Mouse (Mus musculus) heart, embryonic 10.5 days (tissue): ENCODE results near the gene Zfp935. TPM values are rescaled to one million over a fixed set of nuclear protein-coding genes. Genes with fewer than 3 reads are reported as not detected.
"Not testable (repeated sequence)": the region's sequence is repeated elsewhere in the genome, so short reads cannot be mapped to it uniquely, and the experiment has no call there.

ENCODE experiments used
- DNase-seq: peaks from one replicate; pipeline ENCODE4 v3.0.0-alpha.2; 2017; ENCODE audit warnings: low spot score
- H3K27ac ChIP-seq: fragments of 300-500 bp; sonication (generic); 2 replicates; pipeline ENCODE4 v1.5.1; 2016; ENCODE audit warnings: mild to moderate bottlenecking
- H3K27me3 ChIP-seq: fragments of 300-500 bp; sonication (generic); 2 replicates; pipeline ENCODE4 v1.6.1; 2016; ENCODE audit warnings: mild to moderate bottlenecking; ENCODE audit not compliant: poor library complexity, insufficient read depth, severe bottlenecking
- H3K36me3 ChIP-seq: fragments of 300-500 bp; sonication (generic); 2 replicates; pipeline ENCODE4 v1.6.1; 2016; ENCODE audit warnings: mild to moderate bottlenecking, moderate library complexity
- H3K4me1 ChIP-seq: fragments of 300-500 bp; sonication (generic); 2 replicates; pipeline ENCODE4 v1.6.1; 2016; ENCODE audit warnings: mild to moderate bottlenecking
- H3K4me3 ChIP-seq: fragments of 300-500 bp; sonication (generic); 2 replicates; pipeline ENCODE4 v1.5.1; 2016; ENCODE audit warnings: mild to moderate bottlenecking, moderate library complexity
- H3K9me3 ChIP-seq: fragments of 300-500 bp; sonication (generic); 2 replicates; pipeline ENCODE4 v1.6.1; 2016; ENCODE audit warnings: mild to moderate bottlenecking, moderate library complexity
- WGBS: fragments of 180-500 bp; shearing (Covaris S2); methylation state at CpG from one replicate; pipeline ENCODE4 v1.1.7; 2016; 5-methylcytosine and 5-hydroxymethylcytosine counted together
- microRNA-seq: library from miRNA; unstranded; fragments of <30 nt; microRNA quantifications from one replicate; pipeline ENCODE4, GENCODE M21; 2017
- polyA plus RNA-seq: library from polyadenylated mRNA; unstranded; fragments of >200 nt; fragmentation: Nextera tagmentation; extraction: Ambion mirVana; gene quantifications from 2 replicates; pipeline ENCODE4 v1.2.1, GENCODE M21; 2016

Gene Zfp935
- not detected in 2 replicates for polyA plus RNA-seq

GRCm38 (mm10) chr13:62558189-62559110 lies at the start of gene Zfp935:
Gene Zfp935 (minus strand): TSS chr13:62558511.
- Histone ChIP-seq H3K36me3 (peaks cover 19% of the 10 kb centered on the region), H3K4me3 (peak within 1 kb of the TSS; percentile 58), H3K27ac (peak within 1 kb of the TSS; percentile 75)
- WGBS, result 3% methylated on average over 27 of the region's 27 CpGs
- DNase-seq, result peak; percentile 75
- H3K27me3 ChIP-seq, H3K9me3 ChIP-seq, H3K4me1 ChIP-seq: not testable (repeated sequence)

DNA sequence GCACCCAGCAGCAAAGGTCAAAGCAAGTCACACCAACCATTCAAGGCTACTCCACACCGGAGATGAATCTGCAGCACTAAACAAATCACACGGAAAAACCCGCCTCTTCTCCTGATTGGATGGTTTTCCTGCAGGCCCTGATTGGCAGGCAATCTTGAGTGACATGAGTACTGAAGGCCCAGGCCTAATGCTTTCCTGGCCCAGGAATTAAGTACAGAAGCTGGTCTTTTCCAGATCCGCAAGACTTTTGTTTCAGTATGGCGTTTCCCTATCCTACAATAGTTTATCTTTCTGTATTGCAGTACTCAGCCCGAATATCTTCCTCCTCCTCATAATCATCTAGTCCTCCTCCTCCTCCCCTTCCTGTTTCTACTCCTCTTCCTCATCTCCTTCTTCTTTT lies 12.8 kb upstream of the Zfp935 start, which contains the start of gene Zfp934:
Gene Zfp934 (minus strand): TSS at position 101 of the 400 bp plus-strand sequence.
- 67% methylated on average over 6 of the region's 6 CpGs for WGBS
- not testable (repeated sequence) for H3K4me3 ChIP-seq, DNase-seq, H3K27ac ChIP-seq, H3K27me3 ChIP-seq, H3K36me3 ChIP-seq, H3K9me3 ChIP-seq, H3K4me1 ChIP-seq

DNA sequence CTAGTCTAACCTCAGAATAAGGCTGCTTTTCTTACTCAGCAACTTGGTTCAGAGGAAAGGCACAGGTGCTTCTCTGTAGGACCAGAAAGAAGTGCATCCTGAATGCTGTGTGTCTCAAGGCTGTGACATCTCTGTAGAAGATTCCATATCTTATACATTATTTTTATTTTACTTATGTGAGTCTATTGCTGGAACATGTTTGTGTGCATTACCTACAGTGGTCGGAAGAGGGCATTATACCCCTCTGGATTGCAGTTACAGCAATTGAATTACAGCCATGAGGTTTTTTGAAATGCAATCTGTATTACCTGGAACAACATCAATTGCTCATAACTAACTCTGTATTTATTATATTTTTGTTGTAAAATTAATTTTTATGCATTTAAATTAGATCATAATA lies 3.4 kb upstream of the Zfp935 start:
- H3K36me3 ChIP-seq, H3K4me1 ChIP-seq: not testable (repeated sequence)
- 45% methylated on average over 1 of the region's 1 CpGs for whole genome bisulfite sequencing

DNA sequence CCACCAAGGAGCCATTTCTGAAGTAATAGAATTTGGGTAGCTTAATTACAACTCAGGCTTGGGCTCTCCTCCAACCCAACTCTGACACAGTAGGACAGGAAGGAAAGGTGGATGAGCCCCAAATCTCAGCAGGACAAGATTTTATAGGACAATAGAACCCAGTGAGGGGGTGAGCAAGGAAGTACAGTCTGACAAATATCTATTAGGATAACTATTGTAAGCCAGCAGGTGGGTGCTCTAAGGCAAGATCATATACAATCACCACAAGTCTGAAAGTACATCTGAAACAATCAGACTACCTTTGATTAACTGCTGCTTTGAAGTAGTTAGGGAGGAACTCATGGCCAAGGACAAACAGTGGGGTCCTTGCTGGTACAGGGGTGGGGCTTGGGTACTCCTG lies 28.2 kb downstream of the Zfp935 start:
- not testable (repeated sequence) for DNase-seq, H3K36me3 ChIP-seq, H3K27ac ChIP-seq, H3K9me3 ChIP-seq, H3K4me3 ChIP-seq, H3K4me1 ChIP-seq, H3K27me3 ChIP-seq

More for the DNA sequence above, 3.4 kb upstream of the Zfp935 start:
- H3K27me3 ChIP-seq, H3K9me3 ChIP-seq, DNase-seq, H3K4me3 ChIP-seq, H3K27ac ChIP-seq: not testable (repeated sequence)

DNA sequence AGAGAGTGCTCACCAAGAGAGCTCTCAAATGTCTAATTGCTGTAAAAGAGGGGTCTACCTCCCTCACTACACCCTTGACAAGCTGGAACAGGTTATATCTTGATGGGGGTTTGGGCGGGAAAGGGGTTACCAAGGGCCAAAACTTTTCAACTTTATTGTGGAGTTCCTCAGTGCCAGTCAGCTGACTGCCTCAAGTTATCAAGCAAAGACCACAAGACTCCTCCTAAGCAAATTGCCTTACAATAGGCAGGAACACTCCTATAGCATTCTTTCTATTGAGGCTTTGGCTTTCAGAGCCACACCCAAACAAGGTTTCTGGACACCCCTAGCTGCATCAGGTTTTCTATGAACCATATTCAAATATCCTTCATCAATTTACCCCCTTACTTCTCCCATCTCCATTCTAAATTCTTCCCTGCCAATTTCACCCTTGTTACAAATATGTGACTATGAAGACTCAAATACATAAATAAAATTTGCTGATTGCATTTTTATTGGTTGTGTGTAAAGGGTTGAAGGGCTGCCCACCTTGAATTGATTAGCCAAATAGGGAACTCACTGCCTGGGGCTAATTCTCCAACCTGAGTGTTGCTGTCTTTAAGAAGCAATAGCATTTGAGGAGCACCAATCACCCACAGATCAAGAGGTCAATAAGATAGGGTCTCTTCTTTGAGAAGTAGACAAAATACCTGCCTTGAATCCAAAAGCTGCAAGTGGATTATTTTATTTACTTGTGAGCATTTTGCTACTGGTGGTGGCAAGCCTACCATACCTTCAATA lies 47.5 kb downstream of the Zfp935 start:
- not testable (repeated sequence) for H3K4me1 ChIP-seq, H3K4me3 ChIP-seq, H3K9me3 ChIP-seq, DNase-seq, H3K27ac ChIP-seq, H3K27me3 ChIP-seq, H3K36me3 ChIP-seq
- 93% methylated on average over 1 of the region's 1 CpGs for WGBS

- WGBS, result 91% methylated on average over 8 of the region's 8 CpGs
- H3K9me3 ChIP-seq, H3K36me3 ChIP-seq, H3K27ac ChIP-seq, H3K4me1 ChIP-seq, H3K27me3 ChIP-seq, H3K4me3 ChIP-seq, DNase-seq: not testable (repeated sequence)
Measured at GRCm38 (mm10) chr13:62472661-62473060, 85.7 kb downstream of the Zfp935 start.

DNA sequence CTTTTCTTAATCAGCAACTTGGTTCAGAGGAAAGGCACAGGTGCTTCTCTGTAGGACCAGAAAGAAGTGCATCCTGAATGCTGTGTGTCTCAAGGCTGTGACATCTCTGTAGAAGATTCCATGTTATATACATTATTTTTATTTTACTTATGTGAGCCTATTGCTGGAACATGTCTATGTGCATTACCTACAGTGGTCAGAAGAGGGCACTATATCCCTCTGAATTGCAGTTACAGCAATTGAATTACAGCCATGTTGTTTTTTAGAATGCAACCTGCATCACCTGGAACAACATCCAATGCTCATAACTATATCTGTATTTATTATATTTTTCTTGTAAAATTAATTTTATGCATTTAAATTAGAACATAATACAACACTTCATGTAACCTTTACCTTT lies 88.4 kb downstream of the Zfp935 start:
- H3K9me3 ChIP-seq, H3K4me1 ChIP-seq, H3K27me3 ChIP-seq, H3K27ac ChIP-seq, H3K4me3 ChIP-seq, DNase-seq, H3K36me3 ChIP-seq: not testable (repeated sequence)

- not testable (repeated sequence) for H3K27me3 ChIP-seq, H3K9me3 ChIP-seq, H3K4me1 ChIP-seq
- peaks cover 14% of the 10 kb centered on the region for H3K36me3 ChIP-seq
- H3K27ac ChIP-seq, result peak within 1 kb of the TSS; percentile 81
- peak; percentile 95 for DNase-seq
- WGBS, result 3% methylated on average over 28 of the region's 28 CpGs
- H3K4me3 ChIP-seq, result peak within 1 kb of the TSS; percentile 70
Measured at GRCm38 (mm10) chr13:62466424-62467334, 91.6 kb downstream of the Zfp935 start, which contains the start of gene Gm49359. Gene Gm49359 (minus strand): TSS chr13:62466832.

Small RNAs within 50 kb of the gene (microRNA-seq; reads per million reads assigned to microRNA genes)
- gene Gm22256, result not detected

Other genes with a start within 250 kb of the Zfp935 start
- gene Gm3604, start 175.3 kb downstream of the Zfp935 start, polyA plus RNA-seq, result 4.5 and 5.1 TPM in 2 replicates
- 10.3 TPM in 2 replicates for gene Gm49359, start 91.7 kb downstream of the Zfp935 start, polyA plus RNA-seq
- gene Zfp934, start 12.7 kb upstream of the Zfp935 start, polyA plus RNA-seq, result 15.4 and 17.9 TPM in 2 replicates
- gene 6720489N17Rik, start 65.7 kb upstream of the Zfp935 start, polyA plus RNA-seq, result 10.5 and 11.4 TPM in 2 replicates
- gene Platr25, start 202.2 kb upstream of the Zfp935 start, polyA plus RNA-seq, result 17.7 and 25.2 TPM in 2 replicates
- 6.4 and 8.6 TPM in 2 replicates for gene Gm5141, start 227.3 kb upstream of the Zfp935 start, polyA plus RNA-seq